In the genomic region with DNA sequence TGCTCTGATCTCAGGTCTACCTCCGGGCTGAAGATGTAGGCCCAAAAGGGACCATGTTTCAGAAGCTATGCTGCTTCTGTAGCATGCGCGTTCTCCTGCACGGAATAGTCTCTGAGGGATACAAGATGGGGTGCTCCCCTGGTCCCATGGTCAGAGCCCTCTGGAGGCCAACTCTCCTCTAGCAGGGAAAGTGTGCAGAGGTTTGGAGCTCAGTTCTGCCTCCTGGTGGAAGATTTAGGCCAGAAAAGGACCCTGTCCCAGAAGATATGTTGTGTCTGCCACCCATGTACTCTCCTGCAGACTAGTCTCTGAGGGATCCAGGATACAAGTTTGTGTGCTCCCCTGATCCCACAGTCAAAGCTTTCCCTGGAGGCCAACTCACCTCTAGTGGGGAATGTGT, we compare ENCODE assay signal across 12 mouse cellular contexts.
DNase-seq lines count a peak whose midpoint lies in the region; ATAC-seq and TF ChIP-seq lines count a peak whose summit lies in the region.
"Had no signal": no experiment of that assay in that cellular context is flagged by ENCODE, and none has a peak within 500 bp of the region (broad histone marks: within the 10 kb centered on the region; RNA-seq: fewer than 3 reads in every experiment).

No protein-coding gene starts in this region.

- H3K27me3 ChIP-seq in intestine, postnatal 0 days (replicated peaks; ENCODE audit: control insufficient read depth, insufficient read depth, low read length), result no peaks in the 10 kb centered on the region
- no peaks in the 10 kb centered on the region for H3K27me3 ChIP-seq in intestine, embryonic 16.5 days (replicated peaks; ENCODE audit: control insufficient read depth, insufficient read depth, low read length)
- H3K27me3 ChIP-seq in E14TG2a.4 (ENCODE audit: insufficient read depth, low read length), result no peaks in the 10 kb centered on the region
- no peaks in the 10 kb centered on the region for H3K27me3 ChIP-seq in liver, embryonic 11.5 days (replicated peaks; ENCODE audit: control insufficient read depth, insufficient read depth, low read length)
- H3K27me3 ChIP-seq: heart, embryonic 13.5 days; limb, embryonic 12.5 days had no signal

- H3K4me2 ChIP-seq in intestine, postnatal 0 days (replicated peaks; ENCODE audit: low read depth), result no peak overlapping the region
- H3K4me2 ChIP-seq in intestine, embryonic 16.5 days (ENCODE audit: low read depth, low read length), result no peak overlapping the region
- H3K4me2 ChIP-seq in liver, embryonic 11.5 days, result no peak overlapping the region
- H3K4me2 ChIP-seq: heart, embryonic 13.5 days; limb, embryonic 12.5 days had no signal

- no peaks in the 10 kb centered on the region for H3K9me3 ChIP-seq in intestine, postnatal 0 days (ENCODE audit: control insufficient read depth)
- no peaks in the 10 kb centered on the region for H3K9me3 ChIP-seq in intestine, embryonic 16.5 days (ENCODE audit: control insufficient read depth, low read length)
- H3K9me3 ChIP-seq in E14TG2a.4 (ENCODE audit: low read length), result peaks cover 15% of the 10 kb centered on the region
- no peaks in the 10 kb centered on the region for H3K9me3 ChIP-seq in liver, embryonic 11.5 days (ENCODE audit: control insufficient read depth, low read length)
- H3K9me3 ChIP-seq: heart, embryonic 13.5 days; limb, embryonic 12.5 days had no signal

- H3K4me3 ChIP-seq in intestine, postnatal 0 days (ENCODE audit: low read depth, low read length), result no peak overlapping the region
- H3K4me3 ChIP-seq in intestine, embryonic 16.5 days (ENCODE audit: low read length), result no peak overlapping the region
- no peak overlapping the region for H3K4me3 ChIP-seq in E14TG2a.4 (replicated peaks; ENCODE audit: low read length)
- no peak overlapping the region for H3K4me3 ChIP-seq in liver, embryonic 11.5 days (ENCODE audit: low read depth, low read length)
- H3K4me3 ChIP-seq: heart, embryonic 13.5 days; limb, embryonic 12.5 days; myocyte had no signal

- H3K9ac ChIP-seq in intestine, postnatal 0 days (ENCODE audit: low read depth, low read length), result no peak overlapping the region
- no peak overlapping the region for H3K9ac ChIP-seq in intestine, embryonic 16.5 days (ENCODE audit: low read depth, low read length)
- H3K9ac ChIP-seq in liver, embryonic 11.5 days (ENCODE audit: low read depth, low read length), result no peak overlapping the region
- H3K9ac ChIP-seq: heart, embryonic 13.5 days; limb, embryonic 12.5 days had no signal

- ATAC-seq in intestine, postnatal 0 days, result no peak
- no peak for ATAC-seq in intestine, embryonic 16.5 days
- ATAC-seq in liver, embryonic 11.5 days (replicated peaks; ENCODE audit: low FRiP score), result 0 out of 2 replicates have a peak, but pooled peaks have one; percentile 18
- ATAC-seq in granulocyte monocyte progenitor cell, adult 5-6 weeks (replicated peaks; ENCODE audit: poor library complexity, severe bottlenecking), result no peak
- ATAC-seq: inflammation-experienced regulatory T-cells, adult 6 months had no signal

- peak; percentile 67 for TF ChIP-seq CTCF in intestine, postnatal 0 days (IDR thresholded peaks at IDR 0.05; ENCODE audit: low read depth)
- TF ChIP-seq CTCF in E14TG2a.4 (conservative IDR thresholded peaks at IDR 0.05; ENCODE audit: low read length), result peak; percentile 42

- WGBS in intestine, postnatal 0 days, result 94% methylated on average over 4 of the region's 4 CpGs
- 83% methylated on average over 4 of the region's 4 CpGs for WGBS in intestine, embryonic 16.5 days
- WGBS in liver, embryonic 11.5 days, result 83% methylated on average over 4 of the region's 4 CpGs

- no peak overlapping the region for H3K27ac ChIP-seq in intestine, postnatal 0 days (ENCODE audit: low read depth, low read length)
- no peak overlapping the region for H3K27ac ChIP-seq in intestine, embryonic 16.5 days (ENCODE audit: low read length)
- no peak overlapping the region for H3K27ac ChIP-seq in liver, embryonic 11.5 days (ENCODE audit: low read depth, low read length)
- H3K27ac ChIP-seq: heart, embryonic 13.5 days; limb, embryonic 12.5 days had no signal

- H3K36me3 ChIP-seq in intestine, postnatal 0 days (ENCODE audit: control insufficient read depth, insufficient read depth), result no peaks in the 10 kb centered on the region
- H3K36me3 ChIP-seq in intestine, embryonic 16.5 days (ENCODE audit: control insufficient read depth, insufficient read depth, low read length), result no peaks in the 10 kb centered on the region
- no peaks in the 10 kb centered on the region; the same call in 1 of the 2 replicates for H3K36me3 ChIP-seq in E14TG2a.4 (ENCODE audit: insufficient read depth, low read length)
- no peaks in the 10 kb centered on the region for H3K36me3 ChIP-seq in liver, embryonic 11.5 days (ENCODE audit: control insufficient read depth, insufficient read depth, low read length)
- H3K36me3 ChIP-seq: heart, embryonic 13.5 days; limb, embryonic 12.5 days had no signal

- peak; percentile 11 for DNase-seq in adrenal gland, postnatal 10 days
- DNase-seq in adrenal gland, adult 8-10 months, result no peak
- peak; percentile 32 for DNase-seq in liver, embryonic 11.5 days (ENCODE audit: low spot score)
- no peak for DNase-seq in layer of hippocampus, postnatal 10 days (ENCODE audit: low spot score in 2 of 2)

- no peaks in the 10 kb centered on the region for H3K4me1 ChIP-seq in intestine, postnatal 0 days (replicated peaks; ENCODE audit: control insufficient read depth, insufficient read depth, low read length)
- no peaks in the 10 kb centered on the region for H3K4me1 ChIP-seq in intestine, embryonic 16.5 days (ENCODE audit: control insufficient read depth, insufficient read depth, low read length)
- 0 out of 2 replicates have a peak, but pooled peaks cover 4% of the 10 kb centered on the region for H3K4me1 ChIP-seq in E14TG2a.4 (replicated peaks; ENCODE audit: low read depth, low read length)
- H3K4me1 ChIP-seq in liver, embryonic 11.5 days (replicated peaks; ENCODE audit: control insufficient read depth, insufficient read depth, low read length), result no peaks in the 10 kb centered on the region
- H3K4me1 ChIP-seq: heart, embryonic 13.5 days; limb, embryonic 12.5 days had no signal

Comparison
In these comparisons a context has a peak if more than half of its experiments do, and no peak if none do; other contexts are left out.
1. DNase-seq: peak in adrenal gland, postnatal 10 days (single experiment) and liver, embryonic 11.5 days (single experiment); none in adrenal gland, adult 8-10 months (single experiment) and layer of hippocampus, postnatal 10 days (0 of 2).